Mouse (Mus musculus) embryonic facial prominence, embryonic 13.5 days (tissue): ENCODE results near the gene Ehbp1l1. TPM values are rescaled to one million over a fixed set of nuclear protein-coding genes. Genes with fewer than 3 reads are reported as not detected.

Experiments used
- ATAC-seq: fragments of 200-750 bp; cut with Nextera tagmentation; 2 replicates; pipeline ENCODE4 v1.8.0; 2017; ENCODE audit warnings: low read depth; ENCODE audit not compliant: insufficient number of reproducible peaks, insufficient read depth, low FRiP score, low TSS enrichment
- H3K27ac ChIP-seq: fragments of 300-500 bp; sonication (generic); 2 replicates; pipeline ENCODE4 v1.5.1; 2015; ENCODE audit warnings: moderate library complexity, mild to moderate bottlenecking, inconsistent platforms
- H3K27me3 ChIP-seq: fragments of 300-500 bp; sonication (generic); 2 replicates; pipeline ENCODE4 v1.6.1; 2015; ENCODE audit warnings: mild to moderate bottlenecking, inconsistent platforms
- H3K36me3 ChIP-seq: fragments of 300-500 bp; sonication (generic); 2 replicates; pipeline ENCODE4 v1.6.1; 2015; ENCODE audit warnings: mild to moderate bottlenecking, inconsistent platforms
- H3K4me1 ChIP-seq: fragments of 300-500 bp; sonication (generic); 2 replicates; pipeline ENCODE4 v1.6.1; 2015; ENCODE audit warnings: inconsistent platforms
- H3K4me2 ChIP-seq: fragments of 300-500 bp; sonication (generic); 2 replicates; pipeline ENCODE4 v1.6.1; 2015; ENCODE audit warnings: moderate library complexity, mild to moderate bottlenecking, inconsistent platforms
- H3K4me3 ChIP-seq: fragments of 300-500 bp; sonication (generic); 2 replicates; pipeline ENCODE4 v1.5.1; 2015; ENCODE audit warnings: mild to moderate bottlenecking, inconsistent platforms
- H3K9ac ChIP-seq: fragments of 300-500 bp; sonication (generic); 2 replicates; pipeline ENCODE4 v1.6.1; 2015; ENCODE audit warnings: mild to moderate bottlenecking, inconsistent platforms
- H3K9me3 ChIP-seq: fragments of 300-500 bp; sonication (generic); 2 replicates; pipeline ENCODE4 v1.6.1; 2016; ENCODE audit warnings: inconsistent platforms
- WGBS: fragments of 180-500 bp; shearing (Covaris S2); methylation state at CpG from one replicate; pipeline ENCODE4 v1.1.7; 2015; ENCODE audit warnings: mixed read lengths; 5-methylcytosine and 5-hydroxymethylcytosine counted together
- polyA plus RNA-seq: library from polyadenylated mRNA; unstranded; fragments of >200 nt; fragmentation: Nextera tagmentation; extraction: Ambion mirVana; gene quantifications from 2 replicates; pipeline ENCODE4 v1.2.1, GENCODE M21; 2015

The Ehbp1l1 gene
- polyA plus RNA-seq, 1 experiment from 2014 or later, result 9.9 TPM

DNA sequence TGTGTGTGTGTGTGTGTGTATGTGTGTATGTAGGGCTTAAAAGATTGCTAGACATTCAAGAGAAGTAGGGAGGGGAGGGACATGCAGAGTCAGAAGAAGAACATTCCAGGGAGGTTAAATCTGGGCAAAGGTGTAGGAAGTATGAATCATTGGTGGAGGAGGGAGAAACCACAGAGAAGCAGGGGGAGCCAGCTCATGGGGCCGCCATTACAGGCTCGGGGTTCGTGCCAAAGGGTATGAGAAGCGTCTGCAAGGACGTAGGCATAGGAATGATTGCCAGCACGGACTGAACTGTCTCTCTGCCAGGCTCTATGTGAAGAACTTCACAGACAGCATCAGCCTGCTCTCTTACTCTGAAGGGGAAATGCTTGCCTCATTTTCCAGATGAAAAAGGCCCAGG, 23.4 kb upstream of the Ehbp1l1 start:
- H3K4me1 ChIP-seq, result peaks cover 37% of the 10 kb centered on the region
- no peaks in the 10 kb centered on the region for H3K9me3 ChIP-seq
- H3K4me3 ChIP-seq, result no peak overlapping the region
- H3K27ac ChIP-seq, result no peak overlapping the region
- H3K4me2 ChIP-seq, result no peak overlapping the region
- H3K27me3 ChIP-seq, result peaks cover 87% of the 10 kb centered on the region
- H3K9ac ChIP-seq, result no peak overlapping the region
- peaks cover 36% of the 10 kb centered on the region for H3K36me3 ChIP-seq
- ATAC-seq, result no peak
- WGBS, result 82% methylated on average over 6 of the region's 6 CpGs

DNA sequence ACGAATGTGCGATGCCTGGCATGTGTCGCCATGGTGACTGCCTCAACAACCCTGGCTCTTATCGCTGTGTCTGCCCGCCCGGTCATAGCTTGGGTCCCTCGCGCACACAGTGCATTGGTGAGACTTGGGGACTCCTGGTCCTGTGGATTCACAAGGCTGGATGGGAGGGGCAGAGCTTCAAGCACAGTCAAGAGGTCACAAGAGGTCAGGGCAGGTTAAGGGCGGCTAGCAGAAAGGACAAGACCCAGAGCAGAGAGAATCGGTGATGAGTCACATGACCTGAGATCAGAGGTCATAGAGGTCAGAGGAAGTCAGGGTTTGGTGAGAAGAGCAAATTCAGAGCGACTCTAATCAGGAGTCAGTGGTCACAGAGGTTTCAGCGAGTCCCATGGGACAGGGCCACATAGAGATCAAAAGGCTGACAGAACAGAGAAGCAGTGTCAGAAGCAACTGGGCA, 20.8 kb upstream of the Ehbp1l1 start:
- H3K9ac ChIP-seq, result no peak overlapping the region
- H3K27ac ChIP-seq, result no peak overlapping the region
- no peak overlapping the region for H3K4me2 ChIP-seq
- H3K36me3 ChIP-seq, result peaks cover 21% of the 10 kb centered on the region; the same call in 1 of the 2 replicates
- no peak; the same call in 1 of the 2 replicates for ATAC-seq
- peaks cover 80% of the 10 kb centered on the region for H3K27me3 ChIP-seq
- H3K9me3 ChIP-seq, result no peaks in the 10 kb centered on the region
- WGBS, result 34% methylated on average over 12 of the region's 12 CpGs
- H3K4me3 ChIP-seq, result no peak overlapping the region
- H3K4me1 ChIP-seq, result peaks cover 54% of the 10 kb centered on the region

DNA sequence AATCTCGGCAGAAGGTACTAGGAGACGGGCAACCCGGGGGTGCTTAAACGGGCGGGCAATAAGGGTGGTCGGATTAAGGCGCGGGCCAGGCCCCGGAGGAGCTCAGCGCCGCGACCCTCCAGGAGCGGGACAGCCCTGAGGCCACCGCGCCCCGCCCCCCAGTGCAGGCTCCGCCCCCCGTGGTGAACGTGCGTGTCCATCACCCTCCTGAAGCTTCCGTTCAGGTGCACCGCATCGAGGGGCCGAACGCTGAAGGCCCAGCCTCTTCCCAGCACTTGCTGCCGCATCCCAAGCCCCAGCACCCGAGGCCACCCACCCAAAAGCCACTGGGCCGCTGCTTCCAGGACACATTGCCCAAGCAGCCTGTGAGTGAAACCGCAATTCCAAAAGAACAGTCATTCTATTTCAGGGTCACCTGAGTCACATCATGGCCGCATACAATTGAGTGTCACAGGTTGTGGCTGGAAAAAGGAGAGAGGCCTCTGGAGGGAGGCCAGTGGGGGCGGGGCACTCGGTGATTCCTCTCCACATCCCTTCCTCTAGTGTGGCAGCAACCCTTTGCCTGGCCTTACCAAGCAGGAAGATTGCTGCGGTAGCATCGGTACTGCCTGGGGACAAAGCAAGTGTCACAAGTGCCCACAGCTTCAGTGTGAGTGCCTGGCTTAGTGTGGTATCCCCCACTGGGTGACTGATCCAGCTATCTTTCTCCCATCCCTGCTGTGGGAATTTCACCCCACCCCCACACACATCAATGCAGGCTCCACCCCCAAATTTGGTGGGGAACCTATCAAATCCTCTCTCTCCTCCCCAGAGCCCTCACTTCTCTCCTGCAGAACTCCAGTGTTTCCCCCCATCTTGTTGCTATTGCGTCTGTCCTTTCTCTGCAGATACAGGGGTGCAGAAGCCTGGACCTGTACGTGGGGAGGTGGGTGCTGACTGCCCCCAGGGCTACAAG, 19.9 kb upstream of the Ehbp1l1 start:
- ATAC-seq, result no peak
- Histone ChIP-seq H3K27me3 (peaks cover 71% of the 10 kb centered on the region), H3K9me3 (no peaks in the 10 kb centered on the region), H3K27ac (no peak overlapping the region), H3K4me1 (peaks cover 50% of the 10 kb centered on the region), H3K4me2 (peak overlapping the region; percentile 59), H3K9ac (peak overlapping the region; percentile 58), H3K4me3 (peak overlapping the region; percentile 30), H3K36me3 (peaks cover 16% of the 10 kb centered on the region; the same call in 1 of the 2 replicates)
- WGBS, result 5% methylated on average over 36 of the region's 36 CpGs

- Histone ChIP-seq H3K27ac (no peak overlapping the region), H3K27me3 (peaks cover 53% of the 10 kb centered on the region), H3K36me3 (0 out of 2 replicates have a peak, but pooled peaks cover 13% of the 10 kb centered on the region), H3K4me2 (peak overlapping the region; percentile 95), H3K9ac (peak overlapping the region; percentile 91), H3K4me1 (peaks cover 57% of the 10 kb centered on the region), H3K4me3 (peak overlapping the region; percentile 67; the same call in 1 of the 2 replicates), H3K9me3 (no peaks in the 10 kb centered on the region)
- WGBS, result 45% methylated on average over 5 of the region's 5 CpGs
- ATAC-seq, result no peak
Measured at GRCm38 (mm10) chr19:5743576-5743975, 17.5 kb upstream of the Ehbp1l1 start.

DNA sequence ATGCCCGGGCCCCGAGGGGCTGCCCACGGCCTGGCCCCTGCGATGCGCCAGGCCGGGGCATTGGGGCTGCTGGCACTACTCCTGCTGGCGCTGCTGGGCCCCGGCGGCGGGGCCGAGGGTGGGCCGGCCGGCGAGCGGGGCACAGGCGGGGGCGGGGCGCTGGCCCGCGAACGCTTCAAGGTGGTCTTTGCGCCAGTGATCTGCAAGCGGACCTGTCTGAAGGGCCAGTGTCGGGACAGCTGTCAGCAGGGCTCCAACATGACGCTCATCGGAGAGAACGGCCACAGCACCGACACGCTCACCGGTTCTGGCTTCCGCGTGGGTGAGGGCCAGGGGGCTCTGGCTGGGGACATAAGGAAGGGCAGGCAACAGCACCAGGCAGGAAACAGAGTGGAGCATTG, 16.1 kb upstream of the Ehbp1l1 start:
- Histone ChIP-seq H3K27me3 (peaks cover 45% of the 10 kb centered on the region), H3K4me2 (peak overlapping the region; percentile 95)
- peak; percentile 7; the same call in 1 of the 2 replicates for ATAC-seq

DNA sequence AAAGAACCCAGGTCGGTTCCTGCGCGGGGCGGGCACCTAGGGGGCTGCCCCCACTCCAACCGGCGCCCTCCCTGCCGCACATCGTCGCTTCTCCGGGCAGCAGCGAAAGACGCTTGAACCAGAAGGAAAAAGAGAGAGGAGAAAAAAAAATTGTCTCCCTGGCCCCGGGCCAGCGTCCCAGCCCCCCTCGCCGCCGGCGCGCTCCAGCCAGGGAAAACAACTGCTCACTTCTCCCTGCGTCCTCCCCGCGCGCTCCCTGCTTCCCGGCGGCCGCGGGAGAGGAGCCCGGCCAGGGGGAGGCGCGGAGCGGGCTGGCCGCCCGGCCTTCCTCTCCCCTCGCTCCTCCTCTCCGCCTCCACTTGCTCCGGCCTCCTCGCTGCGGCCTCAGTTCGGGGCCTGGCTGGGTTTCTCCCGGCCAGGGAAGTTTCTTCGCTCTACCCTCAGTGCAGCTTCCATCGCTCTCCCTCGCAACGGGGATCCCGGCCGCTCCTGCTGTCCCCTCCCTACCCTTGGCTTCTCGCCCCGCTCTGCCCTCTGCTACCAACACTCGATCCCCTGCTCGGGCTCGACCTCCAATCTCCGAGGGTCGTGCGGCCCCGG, 15.6 kb upstream of the Ehbp1l1 start:
- H3K4me1 ChIP-seq, result peaks cover 56% of the 10 kb centered on the region
- no peaks in the 10 kb centered on the region for H3K36me3 ChIP-seq
- peak overlapping the region; percentile 92 for H3K27ac ChIP-seq

More for the DNA sequence above, 16.1 kb upstream of the Ehbp1l1 start:
- peaks cover 57% of the 10 kb centered on the region for H3K4me1 ChIP-seq
- peak overlapping the region; percentile 67 for H3K4me3 ChIP-seq
- WGBS, result 3% methylated on average over 32 of the region's 32 CpGs
- H3K9me3 ChIP-seq, result no peaks in the 10 kb centered on the region
- peak overlapping the region; percentile 91 for H3K9ac ChIP-seq
- 0 out of 2 replicates have a peak, but pooled peaks cover 3% of the 10 kb centered on the region for H3K36me3 ChIP-seq
- peak overlapping the region; percentile 92 for H3K27ac ChIP-seq

GRCm38 (mm10) chr19:5740320-5741317, 14.5 kb upstream of the Ehbp1l1 start, which contains the start of gene Ltbp3:
Gene Ltbp3, plus strand, starts transcription at chr19:5740904.
- peaks cover 40% of the 10 kb centered on the region for H3K27me3 ChIP-seq
- H3K27ac ChIP-seq, result peak within 1 kb of the TSS; percentile 92
- 0 out of 2 replicates have a peak, but pooled peaks have one; percentile 49 for ATAC-seq
- H3K4me3 ChIP-seq, result peak within 1 kb of the TSS; percentile 67
- peaks cover 44% of the 10 kb centered on the region for H3K4me1 ChIP-seq
- H3K36me3 ChIP-seq, result no peaks in the 10 kb centered on the region
- peak within 1 kb of the TSS; percentile 91 for H3K9ac ChIP-seq
- peak within 1 kb of the TSS; percentile 95 for H3K4me2 ChIP-seq
- no peaks in the 10 kb centered on the region for H3K9me3 ChIP-seq
- 21% methylated on average over 9 of the region's 14 CpGs for WGBS

More for the DNA sequence above, 15.6 kb upstream of the Ehbp1l1 start:
- H3K27me3 ChIP-seq, result peaks cover 45% of the 10 kb centered on the region
- peak overlapping the region; percentile 67 for H3K4me3 ChIP-seq
- under 1% methylated on average over 55 of the region's 55 CpGs for WGBS
- peak; percentile 60; the same call in 1 of the 2 replicates for ATAC-seq
- peak overlapping the region; percentile 91 for H3K9ac ChIP-seq
- peak overlapping the region; percentile 95 for H3K4me2 ChIP-seq
- H3K9me3 ChIP-seq, result no peaks in the 10 kb centered on the region

- Histone ChIP-seq H3K9me3 (no peaks in the 10 kb centered on the region), H3K27ac (no peak overlapping the region), H3K27me3 (peaks cover 35% of the 10 kb centered on the region), H3K36me3 (no peaks in the 10 kb centered on the region), H3K4me3 (no peak overlapping the region), H3K9ac (no peak overlapping the region), H3K4me1 (peaks cover 34% of the 10 kb centered on the region), H3K4me2 (no peak overlapping the region)
- WGBS, result 53% methylated on average over 2 of the region's 2 CpGs
- ATAC-seq, result no peak
Measured at GRCm38 (mm10) chr19:5739446-5739845, 13.3 kb upstream of the Ehbp1l1 start.

DNA sequence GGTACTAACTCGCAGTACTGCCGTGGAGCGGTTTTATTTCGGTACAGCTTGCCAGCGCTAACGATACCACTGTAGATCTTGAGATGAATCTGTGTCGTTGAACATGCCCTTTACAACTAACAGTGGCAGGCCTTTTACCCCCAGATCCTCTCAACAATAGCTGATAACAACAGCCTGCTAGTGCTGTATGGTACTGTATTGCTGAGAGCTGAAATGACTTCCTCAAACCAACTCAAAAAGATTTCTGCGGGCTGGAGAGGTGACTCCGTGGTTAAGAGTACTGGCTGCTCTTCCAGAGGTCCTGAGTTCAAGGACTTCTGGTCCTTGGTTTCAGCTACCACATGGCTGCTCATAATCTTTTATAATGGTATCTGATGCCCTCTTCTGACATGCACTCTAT, 8.2 kb upstream of the Ehbp1l1 start:
- Histone ChIP-seq H3K4me1 (peaks cover 22% of the 10 kb centered on the region), H3K4me2 (no peak overlapping the region), H3K4me3 (no peak overlapping the region), H3K9me3 (no peaks in the 10 kb centered on the region), H3K27me3 (peaks cover 19% of the 10 kb centered on the region), H3K27ac (no peak overlapping the region), H3K9ac (no peak overlapping the region), H3K36me3 (peaks cover 6% of the 10 kb centered on the region)
- ATAC-seq, result no peak
- WGBS, result 79% methylated on average over 9 of the region's 9 CpGs

DNA sequence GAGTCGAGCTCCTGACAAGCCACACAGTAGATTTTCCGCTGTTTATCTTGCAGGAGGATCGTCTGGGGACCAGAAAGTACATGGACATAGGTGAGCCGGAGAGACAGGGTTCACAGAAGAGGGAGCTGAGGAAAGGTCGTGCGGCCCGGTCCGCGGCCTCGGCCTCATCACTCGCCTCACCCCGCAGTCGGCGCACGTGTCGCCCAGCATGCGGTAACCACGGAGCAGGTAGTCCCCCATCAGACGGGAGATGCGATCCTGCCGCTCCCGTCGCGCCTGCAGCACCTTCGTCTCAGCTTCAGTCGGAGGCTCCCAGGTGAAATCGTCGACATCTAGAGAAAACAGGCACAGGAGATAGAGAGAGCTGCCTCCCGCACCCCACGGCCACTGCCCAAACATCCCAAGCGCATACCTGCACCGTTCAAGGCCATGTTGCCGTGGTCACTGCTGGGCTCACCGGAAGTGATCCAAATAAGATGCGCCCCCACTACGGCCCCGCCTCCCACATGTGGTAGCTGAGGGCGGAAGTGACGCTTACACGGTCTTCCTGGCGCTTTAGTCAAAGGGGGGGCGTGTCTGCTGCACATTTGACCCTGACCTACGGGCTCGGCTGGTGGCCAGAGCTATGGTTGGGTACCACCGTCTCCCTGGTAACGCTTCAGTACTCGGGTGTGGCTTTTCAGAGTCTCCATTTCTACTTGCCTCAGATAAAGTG, 5.3 kb upstream of the Ehbp1l1 start:
- peaks cover 10% of the 10 kb centered on the region; the same call in 1 of the 2 replicates for H3K27me3 ChIP-seq
- H3K9ac ChIP-seq, result peak overlapping the region; percentile 79
- H3K9me3 ChIP-seq, result no peaks in the 10 kb centered on the region
- peaks cover 44% of the 10 kb centered on the region for H3K4me1 ChIP-seq
- H3K4me3 ChIP-seq, result peak overlapping the region; percentile 70
- peak overlapping the region; percentile 65; the same call in 1 of the 2 replicates for H3K27ac ChIP-seq
- peak overlapping the region; percentile 99 for H3K4me2 ChIP-seq
- H3K36me3 ChIP-seq, result peaks cover 6% of the 10 kb centered on the region
- peak; percentile 70 for ATAC-seq
- WGBS, result under 1% methylated on average over 47 of the region's 47 CpGs
